Mouse (Mus musculus) frontal cortex, postnatal 14 days (tissue): ENCODE data around the gene Fam199x.
A peak's percentile ranks its signal among the peaks of the same experiment; 100 is the strongest.

Experiments used
- DNase-seq, 2 experiments: peaks; one replicate each; pipeline ENCODE4 v3.0.0; 2022; ENCODE audit warnings: low spot score in 2 of 2

Fam199x gene

GRCm38 (mm10) chrX:137049425-137050225 is at the start of gene Fam199x:
TSS of gene Fam199x (plus strand) at chrX:137049594.
- peak; percentile 28 to 36 for DNase-seq

- DNase-seq: no peak
Measured at GRCm38 (mm10) chrX:137015099-137015709, 34.2 kb upstream of the Fam199x start.

GRCm38 (mm10) chrX:137017668-137018067 is 31.7 kb upstream of the Fam199x start:
- DNase-seq: no peak

GRCm38 (mm10) chrX:137019310-137019709 is 30.1 kb upstream of the Fam199x start:
- peak in 1 of 2 experiments; percentile 58 for DNase-seq

GRCm38 (mm10) chrX:137030916-137031315 is 18.5 kb upstream of the Fam199x start:
- no peak for DNase-seq

- DNase-seq: no peak
Measured at GRCm38 (mm10) chrX:137031726-137032125, 17.7 kb upstream of the Fam199x start.

- no peak for DNase-seq
Measured at GRCm38 (mm10) chrX:137034322-137034721, 15.1 kb upstream of the Fam199x start.

- DNase-seq: no peak
Measured at GRCm38 (mm10) chrX:137037470-137037999, 11.9 kb upstream of the Fam199x start.

GRCm38 (mm10) chrX:137038000-137038483 is 11.4 kb upstream of the Fam199x start, which contains the start of gene Slc25a53:
TSS of gene Slc25a53 (minus strand) at chrX:137038302.
- DNase-seq: peak; percentile 76 to 82

- no peak for DNase-seq
Measured at GRCm38 (mm10) chrX:137038502-137038901, 10.9 kb upstream of the Fam199x start.

- no peak for DNase-seq
Measured at GRCm38 (mm10) chrX:137049060-137049424, 352 bp upstream of the Fam199x start.

- DNase-seq: peak; percentile 21
Measured at GRCm38 (mm10) chrX:137063202-137063601, 13.8 kb downstream of the Fam199x start.

GRCm38 (mm10) chrX:137104531-137104930 is 55.1 kb downstream of the Fam199x start:
- DNase-seq: no peak

GRCm38 (mm10) chrX:137106498-137106897 is 57.1 kb downstream of the Fam199x start:
- DNase-seq: no peak

GRCm38 (mm10) chrX:137118097-137118746 is 68.8 kb downstream of the Fam199x start:
- DNase-seq: peak in 1 of 2 experiments; percentile 7

- DNase-seq: no peak
Measured at GRCm38 (mm10) chrX:137119675-137120423, 70.5 kb downstream of the Fam199x start.

GRCm38 (mm10) chrX:137121718-137122117 is 72.3 kb downstream of the Fam199x start, which contains the start of gene Esx1:
TSS of gene Esx1 (minus strand) at chrX:137122083.
- no peak for DNase-seq

GRCm38 (mm10) chrX:137127542-137127941 is 78.1 kb downstream of the Fam199x start:
- no peak for DNase-seq
